Mouse (Mus musculus): Measurements from ENCODE around the gene Ptpn14. TPM values are rescaled to one million over a fixed set of nuclear protein-coding genes. Genes with fewer than 3 reads are reported as not detected.

The Ptpn14 gene
- 24.8 and 78.8 TPM in 2 replicates for polyA plus RNA-seq (2012; ENCODE audit: low replicate concordance)

DNA sequence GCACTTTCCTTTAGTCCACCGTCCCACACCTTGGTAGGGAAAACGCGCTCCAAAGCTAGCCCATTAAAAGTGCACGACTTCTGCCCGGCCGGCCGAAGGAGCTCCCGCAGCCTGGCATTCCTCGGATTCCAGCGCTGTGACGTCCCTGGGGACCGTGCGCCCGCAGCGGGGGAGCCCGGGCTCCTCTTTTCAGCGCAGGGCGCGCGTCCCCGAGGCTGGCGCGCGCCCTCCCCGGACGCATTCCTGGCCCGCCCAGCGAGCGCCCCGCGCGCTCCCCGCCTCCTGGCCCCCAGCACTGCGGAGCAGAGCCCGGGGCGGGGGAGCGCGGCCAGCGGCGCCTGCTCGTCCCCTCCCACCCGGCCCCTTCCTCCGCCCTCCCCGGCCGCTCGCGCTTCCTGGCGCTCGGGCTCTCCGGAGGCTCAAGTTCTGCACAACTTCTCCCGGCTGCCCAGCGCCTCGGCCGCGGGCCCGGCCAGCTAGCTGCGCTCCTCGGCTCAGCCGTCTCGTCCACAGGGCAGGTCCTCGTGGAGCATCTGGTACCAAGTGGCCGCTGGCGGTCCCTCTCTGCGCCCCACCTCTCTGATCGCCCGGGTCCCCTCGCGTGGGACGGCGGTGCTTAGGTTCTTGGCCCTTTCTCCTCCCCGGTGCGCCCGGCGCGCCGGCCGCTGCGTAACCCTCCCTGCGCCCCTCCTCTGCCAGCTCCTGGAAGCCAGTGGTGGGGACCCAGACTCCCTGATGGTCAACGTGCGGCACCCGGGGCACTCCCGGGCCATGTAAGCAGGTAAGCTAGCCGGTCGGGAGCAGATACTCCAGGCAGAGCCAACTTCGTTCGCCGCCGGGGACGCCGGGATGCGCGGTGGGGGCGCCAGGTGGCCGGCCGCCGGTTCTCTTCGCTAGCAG is at the start of gene Ptpn14:
Gene Ptpn14, plus strand, starts transcription at position 385 of the 900 bp plus-strand sequence.

GRCm38 (mm10) chr1:189687654-189688387 is 40.2 kb upstream of the Ptpn14 start, which contains the start of gene Cenpf:
Cenpf (minus strand) TSS chr1:189688086.

DNA sequence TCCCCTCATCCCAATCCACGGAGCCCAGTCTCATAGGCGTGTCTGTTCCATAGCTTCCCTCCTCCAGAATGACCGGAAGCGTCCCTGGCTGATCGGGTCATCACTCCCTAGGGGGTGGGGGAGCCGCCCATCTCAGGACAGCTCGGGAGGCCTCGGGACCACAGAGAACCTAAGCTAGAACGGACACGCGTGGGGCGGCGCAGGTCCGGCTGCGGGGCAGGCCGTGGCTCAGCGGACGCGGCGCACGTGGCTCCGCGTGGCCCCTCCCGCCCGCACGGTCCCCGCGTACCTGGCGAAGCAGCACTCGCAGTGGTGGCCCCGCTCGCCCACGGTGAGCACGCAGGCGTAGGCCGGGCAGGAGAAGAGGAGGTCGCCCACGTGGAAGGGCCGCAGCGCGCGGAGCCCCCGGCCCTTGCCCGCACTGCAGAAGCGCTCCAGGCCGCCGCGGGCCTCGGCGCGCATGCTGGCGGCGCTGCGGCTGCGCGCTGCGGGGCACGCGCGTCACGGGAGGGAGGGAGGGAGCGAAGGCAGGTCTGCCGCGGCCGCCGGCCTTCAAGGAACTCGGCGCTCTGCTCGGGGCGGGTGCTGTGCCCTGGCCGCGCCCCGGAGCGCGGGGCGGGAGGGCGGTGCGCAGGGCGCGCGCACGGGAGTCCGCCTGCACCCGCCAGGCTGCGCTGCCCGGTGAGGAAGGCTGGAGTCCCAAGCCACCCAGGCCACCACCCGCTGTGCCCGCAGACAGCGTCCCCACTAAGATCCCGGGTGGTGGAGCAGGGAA is 193.9 kb downstream of the Ptpn14 start, which contains the start of gene Smyd2:
Gene Smyd2, minus strand, starts transcription at position 546 of the 775 bp plus-strand sequence.

Other genes starting within 250 kb of the Ptpn14 start
- gene Cenpf, start 40.2 kb upstream of the Ptpn14 start, polyA plus RNA-seq (2012; ENCODE audit: low replicate concordance) = 0.48 and 2.0 TPM in 2 replicates
- gene Smyd2, start 194.1 kb downstream of the Ptpn14 start, polyA plus RNA-seq (2012; ENCODE audit: low replicate concordance) = 4.2 and 5.2 TPM in 2 replicates

Data from hematopoietic multipotent progenitor cell, adult 10-12 weeks (in vitro differentiated cells).